Mouse (Mus musculus) gastrocnemius, adult 2 months (tissue): Measurements from ENCODE around the gene Arid3b. TPM values are rescaled to one million over a fixed set of nuclear protein-coding genes. Genes with fewer than 3 reads are reported as not detected.

Experiments
- DNase-seq: peaks from one replicate; pipeline ENCODE4 v3.0.0; 2022
- H3K27ac ChIP-seq: fragments of 200-600 bp; 2 replicates; pipeline ENCODE4 v1.8.1; 2022; ENCODE audit warnings: mild to moderate bottlenecking
- H3K4me3 ChIP-seq: fragments of 200-600 bp; 2 replicates; pipeline ENCODE4 v1.8.1; 2022; ENCODE audit warnings: mild to moderate bottlenecking, moderate library complexity
- CTCF ChIP-seq: fragments of 200-600 bp; IDR thresholded peaks from 2 replicates; pipeline ENCODE4 v1.8.1; 2022; ENCODE audit warnings: antibody characterized with exemption, mild to moderate bottlenecking, moderate library complexity
- intact Hi-C: fragments of 180-260 bp; cut with DNase I; formaldehyde crosslinking; loops from one replicate; pipeline ENCODE4 v1.15.1; 2025
- total RNA-seq, 2 experiments: library from RNA; stranded (reverse); gene quantifications; 2 replicates each; pipeline ENCODE4 v1.2.3; 2021

Arid3b gene
- total RNA-seq, 2 experiments from 2014 or later, result 3.1 to 3.4 TPM

- H3K4me3 ChIP-seq, result no peak overlapping the region
- intact Hi-C loops, result no loop called here
- no peak for TF ChIP-seq CTCF
- DNase-seq, result peak; percentile 41
- no peak overlapping the region for H3K27ac ChIP-seq
Observed at GRCm38 (mm10) chr9:57798725-57799253, 37.8 kb downstream of the Arid3b start.

DNA sequence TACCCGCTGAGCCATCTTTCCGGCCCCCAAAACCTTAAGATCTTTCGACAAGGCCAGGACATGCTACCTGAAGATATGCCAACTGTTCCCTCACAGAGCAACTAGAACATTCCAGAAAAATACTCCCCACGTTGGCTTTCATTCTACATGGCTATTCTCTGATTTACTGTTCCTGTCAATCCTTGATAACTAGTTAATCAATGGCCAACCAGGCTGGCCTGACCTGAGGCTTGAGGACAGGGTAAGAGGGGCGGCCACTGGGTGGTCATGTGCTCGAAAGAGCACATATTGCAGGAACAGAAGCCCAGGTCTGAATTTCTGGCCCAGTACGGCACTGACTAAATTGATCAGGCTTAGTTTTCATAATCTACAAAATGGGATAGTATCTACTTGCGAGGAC, 39.1 kb downstream of the Arid3b start:
- Histone ChIP-seq H3K27ac (no peak overlapping the region), H3K4me3 (no peak overlapping the region)
- intact Hi-C loops, result no loop called here
- DNase-seq, result no peak
- no peak for TF ChIP-seq CTCF

DNA sequence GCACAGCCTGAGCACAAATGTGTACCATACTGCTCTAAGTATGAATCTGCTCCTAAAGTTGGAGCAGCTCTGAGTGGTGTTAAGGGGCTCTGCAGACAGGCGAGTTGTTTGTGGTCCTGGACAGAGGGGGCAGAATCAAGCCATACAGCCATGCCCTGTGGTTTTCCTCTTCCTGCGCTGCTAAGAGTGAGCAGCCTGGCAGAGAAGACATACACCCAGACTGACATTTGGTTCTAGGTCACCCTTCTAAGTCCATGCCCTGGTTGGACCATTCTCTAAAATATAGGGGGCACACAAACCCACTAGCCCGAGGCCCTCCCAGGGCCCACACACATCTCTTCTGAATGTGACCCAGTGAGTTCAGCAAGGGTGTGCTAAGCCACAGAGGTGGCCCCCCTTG, 46.9 kb downstream of the Arid3b start:
- Histone ChIP-seq H3K27ac (no peak overlapping the region), H3K4me3 (no peak overlapping the region)
- intact Hi-C loops, result no loop called here
- TF ChIP-seq CTCF, result no peak
- no peak for DNase-seq

DNA sequence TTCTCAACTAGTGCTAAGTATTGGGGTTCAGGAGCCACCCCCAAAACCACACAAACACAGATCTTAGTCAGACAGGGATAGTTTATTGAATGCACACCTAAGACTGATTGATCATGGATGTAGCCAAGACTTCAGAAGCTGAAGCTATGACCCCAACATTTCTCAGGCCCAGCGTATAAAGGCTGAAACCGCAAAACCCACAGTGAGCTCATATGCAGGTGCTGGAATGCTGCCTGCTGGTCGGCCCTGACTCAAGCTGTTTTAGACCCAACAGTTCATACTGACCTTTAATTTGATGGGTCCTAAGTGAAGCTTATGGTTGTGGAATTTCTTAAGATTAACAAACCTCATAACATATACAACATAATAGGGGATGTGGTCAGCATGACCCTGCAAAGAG, 53.9 kb downstream of the Arid3b start:
- H3K4me3 ChIP-seq, result no peak overlapping the region
- no peak overlapping the region for H3K27ac ChIP-seq
- TF ChIP-seq CTCF, result no peak
- DNase-seq, result no peak
- intact Hi-C loops, result no loop called here

DNA sequence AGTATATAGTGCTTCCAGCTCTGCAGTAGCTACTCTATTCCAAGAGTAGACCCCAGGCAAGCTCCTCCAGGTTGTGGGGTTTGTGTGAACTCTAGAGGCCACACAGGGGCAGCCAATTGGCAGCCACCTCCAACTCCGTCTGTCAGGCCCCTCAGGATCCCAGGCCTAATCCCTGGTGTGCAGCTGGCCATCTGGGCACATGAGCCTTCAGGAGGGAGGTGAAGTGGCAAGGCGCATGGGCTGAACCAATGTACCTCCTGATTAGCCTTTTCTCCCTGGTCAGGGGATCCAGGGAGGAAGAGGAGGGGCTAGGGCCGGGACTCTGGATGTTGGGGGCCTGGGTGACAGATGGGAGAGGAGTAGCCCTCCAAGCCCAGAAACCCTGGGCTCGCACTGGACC, 60.9 kb downstream of the Arid3b start:
- DNase-seq, result no peak
- TF ChIP-seq CTCF, result no peak
- no peak overlapping the region for H3K4me3 ChIP-seq
- intact Hi-C loops, result no loop called here
- no peak overlapping the region for H3K27ac ChIP-seq

- TF ChIP-seq CTCF, result no peak
Observed at GRCm38 (mm10) chr9:57775026-57775425, 61.6 kb downstream of the Arid3b start.

DNA sequence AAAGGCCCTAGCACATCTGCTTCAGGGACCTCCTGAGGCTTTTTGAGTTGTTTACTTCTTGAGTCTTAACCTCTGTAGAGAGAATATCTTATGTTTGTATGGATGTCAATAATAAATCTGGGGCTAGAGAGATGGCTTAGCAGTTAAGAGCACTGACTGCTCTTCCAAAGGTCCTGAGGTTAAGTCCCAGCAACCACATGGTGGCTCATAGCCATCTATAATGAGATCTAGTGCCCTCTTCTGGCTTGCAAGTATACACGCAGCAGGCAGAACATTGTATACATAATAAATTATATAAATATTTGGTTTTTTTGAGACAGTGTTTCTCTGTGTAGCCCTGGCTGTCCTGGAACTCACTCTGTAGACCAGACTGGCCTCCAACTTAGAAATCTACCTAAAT, 62.4 kb downstream of the Arid3b start:
- H3K27ac ChIP-seq, result no peak overlapping the region
- intact Hi-C loops, result no loop called here
- H3K4me3 ChIP-seq, result no peak overlapping the region
- DNase-seq, result no peak
- peak; percentile 57 for TF ChIP-seq CTCF

More at GRCm38 (mm10) chr9:57775026-57775425, 61.6 kb downstream of the Arid3b start:
- H3K4me3 ChIP-seq, result no peak overlapping the region
- H3K27ac ChIP-seq, result no peak overlapping the region
- no peak for DNase-seq
- intact Hi-C loops, result no loop called here

- DNase-seq, result no peak
- Histone ChIP-seq H3K27ac (no peak overlapping the region), H3K4me3 (no peak overlapping the region)
- no peak for TF ChIP-seq CTCF
- intact Hi-C loops, result no loop called here
Observed at GRCm38 (mm10) chr9:57773754-57774153, 62.8 kb downstream of the Arid3b start.

DNA sequence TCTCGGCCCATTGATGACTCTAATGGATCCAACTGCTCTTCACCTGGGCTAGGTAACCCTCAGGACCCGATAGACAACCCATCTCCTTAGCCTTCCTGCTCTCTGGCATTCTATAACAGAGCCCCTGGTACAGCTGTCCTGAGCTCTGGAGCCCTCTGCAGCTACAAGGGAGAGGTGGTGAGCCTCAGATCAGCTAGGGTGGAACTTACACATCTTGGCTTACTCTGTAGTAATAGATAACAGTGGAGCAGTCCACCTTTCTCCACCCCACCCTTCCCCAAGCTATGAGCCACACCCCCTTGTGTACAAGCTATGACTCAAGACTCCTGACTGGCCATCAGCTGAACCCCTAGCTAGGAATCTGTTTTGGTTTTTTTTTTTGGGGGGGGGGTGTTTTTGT, 65.8 kb downstream of the Arid3b start:
- no peak for TF ChIP-seq CTCF
- H3K27ac ChIP-seq, result peak overlapping the region; percentile 38
- H3K4me3 ChIP-seq, result no peak overlapping the region
- intact Hi-C loops, result loop anchor here (2.0 kb wide), 1 partner anchor 54 kb away; no protein-coding TSS in a partner anchor
- DNase-seq, result no peak

DNA sequence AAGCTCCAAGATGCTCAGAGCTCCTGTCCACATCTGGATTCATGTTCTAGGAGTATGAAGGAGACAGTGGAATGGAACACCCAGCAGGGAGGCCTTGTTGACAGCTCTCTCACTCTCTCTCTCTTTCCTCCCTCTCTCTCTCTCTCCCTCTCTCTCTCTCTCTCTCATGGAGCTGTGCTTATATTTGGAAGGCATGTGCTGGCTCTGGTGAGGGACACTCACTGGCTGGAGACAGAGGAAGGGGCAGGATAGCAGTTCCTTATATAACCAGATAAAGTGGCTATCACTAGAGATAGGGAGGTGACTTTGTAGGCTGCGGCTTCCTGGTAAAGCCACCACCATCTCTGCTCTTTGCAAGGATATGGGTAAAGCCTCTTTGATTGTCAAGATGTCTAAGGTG, 66.4 kb downstream of the Arid3b start:
- H3K4me3 ChIP-seq, result no peak overlapping the region
- DNase-seq, result no peak
- TF ChIP-seq CTCF, result no peak
- intact Hi-C loops, result loop anchor here (2.0 kb wide), 1 partner anchor 55 kb away; no protein-coding TSS in a partner anchor
- H3K27ac ChIP-seq, result peak overlapping the region; percentile 82

- Histone ChIP-seq H3K27ac (peak overlapping the region; percentile 82), H3K4me3 (no peak overlapping the region)
- intact Hi-C loops, result loop anchor here (2.0 to 5.0 kb wide), 2 partner anchors 55 to 143 kb away; partner anchors contain the start of gene Ubl7
- DNase-seq, result peak; percentile 65
- no peak for TF ChIP-seq CTCF
Observed at GRCm38 (mm10) chr9:57769539-57770069, 67.0 kb downstream of the Arid3b start.

- Histone ChIP-seq H3K4me3 (peak overlapping the region; percentile 74), H3K27ac (peak overlapping the region; percentile 97)
- no peak for DNase-seq
- intact Hi-C loops, result loop anchor here (5.0 kb wide), 1 partner anchor 145 kb away; the partner anchor contains the start of gene Ubl7
- no peak for TF ChIP-seq CTCF
Observed at GRCm38 (mm10) chr9:57767231-57767630, 69.4 kb downstream of the Arid3b start.

DNA sequence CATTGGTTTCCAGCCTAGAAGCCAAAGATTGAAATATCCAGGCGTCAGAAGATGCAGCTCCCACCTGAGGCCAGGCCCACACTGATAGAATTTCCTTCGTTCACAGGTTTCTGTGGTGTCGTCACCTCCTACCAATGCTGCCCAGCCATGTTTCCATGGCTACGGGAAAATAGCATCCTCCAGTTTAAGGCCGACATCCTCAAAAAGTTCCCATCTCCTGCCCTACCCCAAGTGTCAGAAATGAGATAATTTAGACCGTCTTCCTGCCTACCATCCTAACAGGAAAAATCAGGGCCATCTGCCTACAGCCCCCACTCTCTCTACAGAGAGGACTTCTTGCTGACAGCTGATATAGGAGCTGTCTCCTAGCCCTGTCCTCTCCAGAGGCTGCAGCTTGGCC, 70.2 kb downstream of the Arid3b start:
- H3K27ac ChIP-seq, result peak overlapping the region; percentile 97
- TF ChIP-seq CTCF, result no peak
- H3K4me3 ChIP-seq, result peak overlapping the region; percentile 74
- no peak for DNase-seq
- intact Hi-C loops, result loop anchor here (5.0 kb wide), 1 partner anchor 146 kb away; the partner anchor contains the start of gene Ubl7
